Mouse (Mus musculus): ENCODE data around the gene Gm20708. TPM values are rescaled to one million over a fixed set of nuclear protein-coding genes. Genes with fewer than 3 reads are reported as not detected.
A peak's percentile ranks its signal among the peaks of the same experiment; 100 is the strongest.

Gene Gm20708
- total RNA-seq, 1 experiment from 2014 or later, result 1.8 TPM

GRCm38 (mm10) chr11:117870688-117871365 is 61.4 kb downstream of the Gm20708 start:
- DNase-seq, result peak; percentile 58

GRCm38 (mm10) chr11:117871376-117871775 is 61.9 kb downstream of the Gm20708 start:
- DNase-seq, result no peak

- DNase-seq, result no peak
Measured at GRCm38 (mm10) chr11:117871911-117872584, 62.6 kb downstream of the Gm20708 start.

GRCm38 (mm10) chr11:117872861-117873608 is 63.6 kb downstream of the Gm20708 start, which contains the start of gene Tha1:
Gene Tha1 (minus strand): TSS chr11:117873481.
- peak; percentile 84 for DNase-seq

- DNase-seq, result no peak
Measured at GRCm38 (mm10) chr11:117874419-117874818, 65.0 kb downstream of the Gm20708 start.

GRCm38 (mm10) chr11:117875681-117876080 is 66.2 kb downstream of the Gm20708 start:
- no peak for DNase-seq

GRCm38 (mm10) chr11:117877917-117878745 is 68.7 kb downstream of the Gm20708 start:
- peak; percentile 34 for DNase-seq

GRCm38 (mm10) chr11:117878892-117879291 is 69.4 kb downstream of the Gm20708 start:
- no peak for DNase-seq

GRCm38 (mm10) chr11:117879676-117880075 is 70.2 kb downstream of the Gm20708 start:
- DNase-seq, result no peak

GRCm38 (mm10) chr11:117880336-117880976 is 71.0 kb downstream of the Gm20708 start:
- no peak for DNase-seq

GRCm38 (mm10) chr11:117880977-117881358 is 71.5 kb downstream of the Gm20708 start:
- no peak for DNase-seq

- peak; percentile 35 for DNase-seq
Measured at GRCm38 (mm10) chr11:117881787-117882186, 72.3 kb downstream of the Gm20708 start.

GRCm38 (mm10) chr11:117882208-117882607 is 72.7 kb downstream of the Gm20708 start:
- no peak for DNase-seq

GRCm38 (mm10) chr11:117886000-117886399 is 76.5 kb downstream of the Gm20708 start:
- no peak for DNase-seq

GRCm38 (mm10) chr11:117888168-117888852 is 78.8 kb downstream of the Gm20708 start:
- DNase-seq, result no peak

GRCm38 (mm10) chr11:117888853-117889822 is 79.7 kb downstream of the Gm20708 start:
- DNase-seq, result no peak
